ENCODE assay signal across 17 mouse cellular contexts in the genomic region with DNA sequence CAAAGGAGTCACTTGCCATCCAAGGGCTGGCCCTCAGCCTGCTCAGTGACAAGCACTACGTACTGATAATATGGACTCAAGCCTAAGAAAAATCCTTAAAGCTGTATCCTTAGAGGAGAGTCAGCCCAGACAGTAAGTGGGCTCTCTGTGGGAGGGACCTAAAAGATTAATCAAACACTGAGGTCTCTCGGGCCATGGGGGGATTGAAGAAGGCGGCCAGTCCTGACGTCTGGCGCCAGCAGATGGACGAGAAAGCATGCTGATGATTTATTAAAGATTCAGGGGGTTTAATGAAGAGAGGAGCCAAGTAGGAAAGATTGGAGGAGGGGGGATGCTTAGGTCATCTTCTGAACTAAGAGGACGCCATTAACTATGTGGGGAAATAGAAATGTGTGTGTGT.
A peak's percentile ranks its signal among the peaks of the same experiment; 100 is the strongest.
DNase-seq lines count a peak whose midpoint lies in the region; ATAC-seq and TF ChIP-seq lines count a peak whose summit lies in the region.
"Had no signal": no experiment of that assay in that cellular context is flagged by ENCODE, and none has a peak within 500 bp of the region (broad histone marks: within the 10 kb centered on the region; RNA-seq: fewer than 3 reads in every experiment).

No protein-coding gene starts in this region.

- no peak overlapping the region for H3K9ac ChIP-seq in embryonic facial prominence, embryonic 14.5 days (ENCODE audit: low read depth, low read length)
- no peak overlapping the region for H3K9ac ChIP-seq in midbrain, embryonic 11.5 days (ENCODE audit: low read length)
- no peak overlapping the region for H3K9ac ChIP-seq in midbrain, embryonic 13.5 days (replicated peaks)
- no peak overlapping the region for H3K9ac ChIP-seq in liver, postnatal 0 days (replicated peaks)
- H3K9ac ChIP-seq: embryonic facial prominence, embryonic 12.5 days; forebrain, embryonic 12.5 days; liver, embryonic 12.5 days had no signal

- H3K4me2 ChIP-seq in embryonic facial prominence, embryonic 14.5 days (ENCODE audit: low read depth, low read length) = no peak overlapping the region
- H3K4me2 ChIP-seq in midbrain, embryonic 11.5 days = no peak overlapping the region
- no peak overlapping the region for H3K4me2 ChIP-seq in midbrain, embryonic 13.5 days (replicated peaks)
- no peak overlapping the region for H3K4me2 ChIP-seq in liver, postnatal 0 days (ENCODE audit: low read depth, low read length)
- H3K4me2 ChIP-seq: embryonic facial prominence, embryonic 12.5 days; forebrain, embryonic 12.5 days; liver, embryonic 12.5 days had no signal

- H3K4me3 ChIP-seq in embryonic facial prominence, embryonic 14.5 days (ENCODE audit: low read depth, low read length) = no peak overlapping the region
- H3K4me3 ChIP-seq in embryonic facial prominence, embryonic 10.5 days = no peak overlapping the region
- no peak overlapping the region for H3K4me3 ChIP-seq in midbrain, embryonic 11.5 days (ENCODE audit: low read depth, low read length)
- no peak overlapping the region for H3K4me3 ChIP-seq in midbrain, embryonic 10.5 days
- no peak overlapping the region for H3K4me3 ChIP-seq in midbrain, embryonic 13.5 days (replicated peaks)
- H3K4me3 ChIP-seq in liver, postnatal 0 days (ENCODE audit: low read depth, low read length) = no peak overlapping the region
- H3K4me3 ChIP-seq: embryonic facial prominence, embryonic 12.5 days; forebrain, embryonic 12.5 days; gastrocnemius, adult 2 months; liver, embryonic 12.5 days had no signal

- no peaks in the 10 kb centered on the region for H3K9me3 ChIP-seq in embryonic facial prominence, embryonic 14.5 days (ENCODE audit: control insufficient read depth, low read length)
- H3K9me3 ChIP-seq in embryonic facial prominence, embryonic 10.5 days = no peaks in the 10 kb centered on the region
- no peaks in the 10 kb centered on the region for H3K9me3 ChIP-seq in midbrain, embryonic 11.5 days (ENCODE audit: control insufficient read depth, low read length)
- no peaks in the 10 kb centered on the region for H3K9me3 ChIP-seq in midbrain, embryonic 10.5 days (replicated peaks)
- H3K9me3 ChIP-seq in midbrain, embryonic 13.5 days = no peaks in the 10 kb centered on the region
- H3K9me3 ChIP-seq in liver, postnatal 0 days (ENCODE audit: low read length) = no peaks in the 10 kb centered on the region
- H3K9me3 ChIP-seq: embryonic facial prominence, embryonic 12.5 days; forebrain, embryonic 12.5 days; liver, embryonic 12.5 days had no signal

- H3K27me3 ChIP-seq in embryonic facial prominence, embryonic 14.5 days (replicated peaks; ENCODE audit: control insufficient read depth, insufficient read depth, low read length) = no peaks in the 10 kb centered on the region
- no peaks in the 10 kb centered on the region; the same call in 1 of the 2 replicates for H3K27me3 ChIP-seq in embryonic facial prominence, embryonic 10.5 days (replicated peaks; ENCODE audit: low read depth, poor library complexity, severe bottlenecking)
- H3K27me3 ChIP-seq in midbrain, embryonic 11.5 days (ENCODE audit: control insufficient read depth, insufficient read depth, low read length) = no peaks in the 10 kb centered on the region
- H3K27me3 ChIP-seq in midbrain, embryonic 10.5 days (ENCODE audit: low read depth, poor library complexity, severe bottlenecking) = no peaks in the 10 kb centered on the region
- H3K27me3 ChIP-seq in midbrain, embryonic 13.5 days = no peaks in the 10 kb centered on the region
- no peaks in the 10 kb centered on the region for H3K27me3 ChIP-seq in liver, postnatal 0 days (ENCODE audit: insufficient read depth, low read length)
- H3K27me3 ChIP-seq: embryonic facial prominence, embryonic 12.5 days; forebrain, embryonic 12.5 days; liver, embryonic 12.5 days had no signal

- H3K27ac ChIP-seq in embryonic facial prominence, embryonic 14.5 days (replicated peaks; ENCODE audit: low read depth, low read length) = no peak overlapping the region
- H3K27ac ChIP-seq in embryonic facial prominence, embryonic 10.5 days (replicated peaks) = no peak overlapping the region
- H3K27ac ChIP-seq in midbrain, embryonic 11.5 days (ENCODE audit: low read depth, low read length) = no peak overlapping the region
- H3K27ac ChIP-seq in midbrain, embryonic 10.5 days (replicated peaks) = no peak overlapping the region
- H3K27ac ChIP-seq in midbrain, embryonic 13.5 days = peak overlapping the region; percentile 48
- no peak overlapping the region for H3K27ac ChIP-seq in liver, postnatal 0 days (ENCODE audit: low read depth)
- H3K27ac ChIP-seq: embryonic facial prominence, embryonic 12.5 days; forebrain, embryonic 12.5 days; gastrocnemius, adult 2 months; liver, embryonic 12.5 days had no signal

- 63% methylated on average over 7 of the region's 7 CpGs for whole genome bisulfite sequencing in embryonic facial prominence, embryonic 14.5 days
- WGBS in embryonic facial prominence, embryonic 10.5 days = 83% methylated on average over 7 of the region's 7 CpGs
- 63% methylated on average over 7 of the region's 7 CpGs for WGBS in midbrain, embryonic 11.5 days
- WGBS in midbrain, embryonic 10.5 days = 86% methylated on average over 7 of the region's 7 CpGs
- 42% methylated on average over 7 of the region's 7 CpGs for WGBS in midbrain, embryonic 13.5 days
- WGBS in liver, postnatal 0 days (ENCODE audit: insufficient replicate concordance) = 76% methylated on average over 7 of the region's 7 CpGs

- H3K4me1 ChIP-seq in embryonic facial prominence, embryonic 14.5 days (ENCODE audit: control insufficient read depth, insufficient read depth, low read length) = no peaks in the 10 kb centered on the region
- H3K4me1 ChIP-seq in embryonic facial prominence, embryonic 10.5 days = 0 out of 2 replicates have a peak, but pooled peaks cover 6% of the 10 kb centered on the region
- H3K4me1 ChIP-seq in midbrain, embryonic 11.5 days (ENCODE audit: control insufficient read depth, insufficient read depth, low read length) = no peaks in the 10 kb centered on the region
- H3K4me1 ChIP-seq in midbrain, embryonic 10.5 days = peaks cover 5% of the 10 kb centered on the region; the same call in 1 of the 2 replicates
- peaks cover 22% of the 10 kb centered on the region for H3K4me1 ChIP-seq in midbrain, embryonic 13.5 days (replicated peaks)
- no peaks in the 10 kb centered on the region for H3K4me1 ChIP-seq in liver, postnatal 0 days (ENCODE audit: insufficient read depth)
- H3K4me1 ChIP-seq: embryonic facial prominence, embryonic 12.5 days; liver, embryonic 12.5 days had no signal

- DNase-seq in embryonic facial prominence, embryonic 14.5 days (ENCODE audit: low spot score) = no peak
- no peak for DNase-seq in embryonic facial prominence, embryonic 10.5 days (ENCODE audit: low spot score)
- DNase-seq in midbrain, embryonic 11.5 days (ENCODE audit: low spot score, missing footprints) = no peak
- no peak for DNase-seq in midbrain, embryonic 10.5 days (ENCODE audit: low spot score)
- peak; percentile 56 for DNase-seq in retina, postnatal 1 day
- DNase-seq in liver, postnatal 0 days = no peak
- no peak for DNase-seq in frontal cortex, postnatal 14 days (ENCODE audit: low spot score in 2 of 2)
- DNase-seq: adrenal gland, adult 2 months; cerebellum, adult 9-10 months; gastrocnemius, adult 2 months; heart, adult 18-20 months; right cerebral cortex, postnatal 4 days had no signal

- no peaks in the 10 kb centered on the region for H3K36me3 ChIP-seq in embryonic facial prominence, embryonic 14.5 days (ENCODE audit: control insufficient read depth, insufficient read depth, low read length)
- H3K36me3 ChIP-seq in embryonic facial prominence, embryonic 10.5 days (replicated peaks) = no peaks in the 10 kb centered on the region
- no peaks in the 10 kb centered on the region for H3K36me3 ChIP-seq in midbrain, embryonic 11.5 days (ENCODE audit: control insufficient read depth, insufficient read depth, low read length)
- H3K36me3 ChIP-seq in midbrain, embryonic 10.5 days = no peaks in the 10 kb centered on the region
- H3K36me3 ChIP-seq in midbrain, embryonic 13.5 days = no peaks in the 10 kb centered on the region
- H3K36me3 ChIP-seq in liver, postnatal 0 days (replicated peaks; ENCODE audit: insufficient read depth, low read length) = no peaks in the 10 kb centered on the region
- H3K36me3 ChIP-seq: embryonic facial prominence, embryonic 12.5 days; forebrain, embryonic 12.5 days; liver, embryonic 12.5 days had no signal

- ATAC-seq in embryonic facial prominence, embryonic 14.5 days (ENCODE audit: low read depth) = peak; percentile 30; the same call in 1 of the 2 replicates
- peak; percentile 61; the same call in 1 of the 2 replicates for ATAC-seq in midbrain, embryonic 11.5 days (ENCODE audit: low FRiP score)
- ATAC-seq in midbrain, embryonic 13.5 days = peak; percentile 70
- ATAC-seq in liver, postnatal 0 days = no peak
- ATAC-seq: liver, embryonic 12.5 days; lung, postnatal 0 days had no signal

- TF ChIP-seq CTCF in liver, postnatal 0 days (IDR thresholded peaks at IDR 0.05; ENCODE audit: low read depth) = no peak

- TF ChIP-seq EP300 in liver, postnatal 0 days (IDR thresholded peaks at IDR 0.05; ENCODE audit: low read depth) = no peak
